Mouse (Mus musculus) left cerebral cortex, postnatal 25 days (tissue): Measurements from ENCODE around the gene Phb. TPM values are rescaled to one million over a fixed set of nuclear protein-coding genes. Genes with fewer than 3 reads are reported as not detected.
A peak's percentile ranks its signal among the peaks of the same experiment; 100 is the strongest.

Source experiments
- DNase-seq, 2 experiments: peaks; one replicate each; pipeline ENCODE4 v3.0.0; 2022; ENCODE audit warnings: low spot score in 2 of 2, mixed read lengths in 1 of 2
- intact Hi-C: fragments of 180-260 bp; cut with DNase I; formaldehyde crosslinking; loops from one replicate; pipeline ENCODE4 v1.15.1; 2025
- total RNA-seq, 2 experiments: library from RNA; stranded (reverse); gene quantifications; 2 replicates each; pipeline ENCODE4 v1.2.3; 2021

Gene Phb
- total RNA-seq, 2 experiments from 2014 or later, result 80.2 to 81.4 TPM

GRCm38 (mm10) chr11:95704032-95704969 lies 37.5 kb downstream of the Phb start:
- no peak for DNase-seq
- intact Hi-C loops, result no loop called here

GRCm38 (mm10) chr11:95704970-95705330 lies 38.2 kb downstream of the Phb start:
- peak in 1 of 2 experiments; percentile 61 for DNase-seq

GRCm38 (mm10) chr11:95709534-95710040 lies 42.8 kb downstream of the Phb start:
- intact Hi-C loops, result no loop called here
- DNase-seq, result no peak

More at GRCm38 (mm10) chr11:95704970-95705330, 38.2 kb downstream of the Phb start:
- intact Hi-C loops, result no loop called here

GRCm38 (mm10) chr11:95710478-95710877 lies 43.7 kb downstream of the Phb start:
- no peak for DNase-seq
- intact Hi-C loops, result no loop called here

GRCm38 (mm10) chr11:95712085-95712562 lies 45.4 kb downstream of the Phb start:
- intact Hi-C loops, result no loop called here

GRCm38 (mm10) chr11:95712563-95713224 lies 45.9 kb downstream of the Phb start, which contains the start of gene Zfp652:
Gene Zfp652, plus strand, starts transcription at chr11:95712673.
- DNase-seq, result peak; percentile 76 to 77
- intact Hi-C loops, result no loop called here

More at GRCm38 (mm10) chr11:95712085-95712562, 45.4 kb downstream of the Phb start:
- peak; percentile 39 to 53 for DNase-seq

GRCm38 (mm10) chr11:95713225-95713810 lies 46.6 kb downstream of the Phb start:
- DNase-seq, result peak; percentile 53 to 60
- intact Hi-C loops, result no loop called here

GRCm38 (mm10) chr11:95713811-95714241 lies 47.1 kb downstream of the Phb start:
- intact Hi-C loops, result no loop called here
- no peak for DNase-seq

GRCm38 (mm10) chr11:95714411-95714810 lies 47.7 kb downstream of the Phb start:
- intact Hi-C loops, result no loop called here
- peak in 1 of 2 experiments; percentile 13 for DNase-seq

- DNase-seq, result peak; percentile 17 to 48
- intact Hi-C loops, result no loop called here
Observed at GRCm38 (mm10) chr11:95716136-95716535, 49.4 kb downstream of the Phb start.

GRCm38 (mm10) chr11:95719356-95719755 lies 52.6 kb downstream of the Phb start:
- intact Hi-C loops, result no loop called here
- DNase-seq, result no peak

GRCm38 (mm10) chr11:95723287-95723686 lies 56.5 kb downstream of the Phb start, which contains the start of gene B130006D01Rik:
Gene B130006D01Rik, plus strand, starts transcription at chr11:95723587.
- intact Hi-C loops, result no loop called here
- no peak for DNase-seq

- intact Hi-C loops, result no loop called here
- DNase-seq, result no peak
Observed at GRCm38 (mm10) chr11:95724466-95724865, 57.7 kb downstream of the Phb start.

GRCm38 (mm10) chr11:95726156-95726555 lies 59.4 kb downstream of the Phb start:
- intact Hi-C loops, result no loop called here
- no peak for DNase-seq

- no peak for DNase-seq
- intact Hi-C loops, result no loop called here
Observed at GRCm38 (mm10) chr11:95727947-95728346, 61.2 kb downstream of the Phb start.

- DNase-seq, result no peak
- intact Hi-C loops, result no loop called here
Observed at GRCm38 (mm10) chr11:95728916-95729907, 62.5 kb downstream of the Phb start.
